In genomic region chr16:38341396-38342324, GRCm38 (mm10) we compare ENCODE assay signal across 7 mouse cellular contexts. TPM values are rescaled to one million over a fixed set of nuclear protein-coding genes. Genes with fewer than 3 reads are reported as not detected.
DNase-seq lines count a peak whose midpoint lies in the region; ATAC-seq and TF ChIP-seq lines count a peak whose summit lies in the region.

Gene Maats1 (minus strand): TSS chr16:38342143.

- no peak for TF ChIP-seq EP300 in heart, adult 2 months (IDR thresholded peaks at IDR 0.05; ENCODE audit: insufficient read depth, low read depth, low read length)

- TF ChIP-seq CTCF in brain, embryonic 14.5 days (IDR thresholded peaks at IDR 0.05; ENCODE audit: borderline replicate concordance, extremely low read depth, insufficient read depth, insufficient read length) = no peak
- no peak for TF ChIP-seq CTCF in heart, adult 2 months (IDR thresholded peaks at IDR 0.05)

- no peak for TF ChIP-seq POLR2A in brain, embryonic 14.5 days (IDR thresholded peaks at IDR 0.05; ENCODE audit: borderline replicate concordance, extremely low read depth, insufficient read depth, insufficient read length, poor library complexity, severe bottlenecking)
- TF ChIP-seq POLR2A in heart, adult 2 months (IDR thresholded peaks at IDR 0.05; ENCODE audit: insufficient read depth, low read depth, low read length) = no peak

- H3K27me3 ChIP-seq in embryonic facial prominence, embryonic 15.5 days = no peaks in the 10 kb centered on the region
- no peaks in the 10 kb centered on the region for H3K27me3 ChIP-seq in heart, adult 2 months (ENCODE audit: control insufficient read depth, insufficient read depth, low read length)
- no peaks in the 10 kb centered on the region for H3K27me3 ChIP-seq in limb, embryonic 11.5 days (ENCODE audit: control insufficient read depth, insufficient read depth, low read length)
- no peaks in the 10 kb centered on the region for H3K27me3 ChIP-seq in midbrain, embryonic 11.5 days (ENCODE audit: control insufficient read depth, insufficient read depth, low read length)

- H3K4me2 ChIP-seq in embryonic facial prominence, embryonic 15.5 days (replicated peaks) = peak within 1 kb of the TSS; percentile 72
- H3K4me2 ChIP-seq in limb, embryonic 11.5 days (ENCODE audit: low read depth, severe bottlenecking) = peak within 1 kb of the TSS; percentile 65
- peak within 1 kb of the TSS; percentile 66 for H3K4me2 ChIP-seq in midbrain, embryonic 11.5 days

- peak; percentile 80 for ATAC-seq in embryonic facial prominence, embryonic 15.5 days (ENCODE audit: insufficient number of reproducible peaks, low FRiP score, low TSS enrichment, low read depth)
- peak; percentile 91 for ATAC-seq in limb, embryonic 11.5 days (ENCODE audit: insufficient number of reproducible peaks, low FRiP score, low TSS enrichment, low read depth)
- ATAC-seq in midbrain, embryonic 11.5 days (ENCODE audit: low FRiP score) = peak; percentile 93

- DNase-seq in brain, embryonic 14.5 days (ENCODE audit: low read depth) = peak; percentile 90
- DNase-seq in heart, adult 2 months = peak; percentile 78
- peak; percentile 82 for DNase-seq in kidney, adult 18-20 months
- peak; percentile 86 for DNase-seq in limb, embryonic 11.5 days (ENCODE audit: low spot score)
- peak; percentile 98 for DNase-seq in midbrain, embryonic 11.5 days (ENCODE audit: low spot score, missing footprints)
- peak; percentile 53 to 57 for DNase-seq in right cerebral cortex, postnatal 36 days (ENCODE audit: low spot score in 2 of 2)

- peak within 1 kb of the TSS; percentile 12; the same call in 1 of the 2 replicates for H3K9ac ChIP-seq in embryonic facial prominence, embryonic 15.5 days
- no peak within 1 kb of the TSS; the same call in 1 of the 2 replicates for H3K9ac ChIP-seq in heart, adult 2 months (ENCODE audit: low read depth, low read length)
- H3K9ac ChIP-seq in limb, embryonic 11.5 days (ENCODE audit: low read length) = peak within 1 kb of the TSS; percentile 43
- peak within 1 kb of the TSS; percentile 57 for H3K9ac ChIP-seq in midbrain, embryonic 11.5 days (ENCODE audit: low read length)

- H3K79me2 ChIP-seq in heart, adult 2 months (replicated peaks; ENCODE audit: control insufficient read depth, insufficient read depth, low read length) = no peaks in the 10 kb centered on the region

- intact Hi-C loops in heart, adult 2 months (cut with DNase I) = loop anchor here (10.0 kb wide), 1 partner anchor 247 kb away; no protein-coding TSS in a partner anchor

- no peaks in the 10 kb centered on the region for H3K9me3 ChIP-seq in embryonic facial prominence, embryonic 15.5 days (replicated peaks)
- H3K9me3 ChIP-seq in limb, embryonic 11.5 days (ENCODE audit: control insufficient read depth, low read length) = no peaks in the 10 kb centered on the region
- H3K9me3 ChIP-seq in midbrain, embryonic 11.5 days (ENCODE audit: control insufficient read depth, low read length) = no peaks in the 10 kb centered on the region

- peak within 1 kb of the TSS; percentile 38 for H3K4me3 ChIP-seq in embryonic facial prominence, embryonic 15.5 days (replicated peaks)
- H3K4me3 ChIP-seq in heart, adult 2 months = no peak within 1 kb of the TSS
- peak within 1 kb of the TSS; percentile 29 for H3K4me3 ChIP-seq in limb, embryonic 11.5 days (ENCODE audit: low read depth, low read length)
- peak within 1 kb of the TSS; percentile 29 for H3K4me3 ChIP-seq in midbrain, embryonic 11.5 days (ENCODE audit: low read depth, low read length)

- no peaks in the 10 kb centered on the region for H3K36me3 ChIP-seq in embryonic facial prominence, embryonic 15.5 days
- H3K36me3 ChIP-seq in heart, adult 2 months (ENCODE audit: control insufficient read depth, insufficient read depth, low read length) = peaks cover 3% of the 10 kb centered on the region
- H3K36me3 ChIP-seq in limb, embryonic 11.5 days (ENCODE audit: control insufficient read depth, insufficient read depth, low read length) = no peaks in the 10 kb centered on the region
- no peaks in the 10 kb centered on the region for H3K36me3 ChIP-seq in midbrain, embryonic 11.5 days (ENCODE audit: control insufficient read depth, insufficient read depth, low read length)

- 8% methylated on average over 30 of the region's 30 CpGs for WGBS in embryonic facial prominence, embryonic 15.5 days
- WGBS in heart, adult 2 months = 21% methylated on average over 30 of the region's 30 CpGs
- WGBS in limb, embryonic 11.5 days = 10% methylated on average over 30 of the region's 30 CpGs
- WGBS in midbrain, embryonic 11.5 days = 7% methylated on average over 30 of the region's 30 CpGs

- H3K27ac ChIP-seq in embryonic facial prominence, embryonic 15.5 days (replicated peaks) = no peak within 1 kb of the TSS
- no peak within 1 kb of the TSS; the same call in 1 of the 2 replicates for H3K27ac ChIP-seq in heart, adult 2 months
- H3K27ac ChIP-seq in limb, embryonic 11.5 days (replicated peaks; ENCODE audit: low read depth, low read length) = no peak within 1 kb of the TSS
- H3K27ac ChIP-seq in midbrain, embryonic 11.5 days (ENCODE audit: low read depth, low read length) = no peak within 1 kb of the TSS

- peaks cover 7% of the 10 kb centered on the region for H3K4me1 ChIP-seq in embryonic facial prominence, embryonic 15.5 days
- peaks cover 2% of the 10 kb centered on the region for H3K4me1 ChIP-seq in heart, adult 2 months (ENCODE audit: control insufficient read depth, insufficient read depth, low read length)
- H3K4me1 ChIP-seq in limb, embryonic 11.5 days (ENCODE audit: control insufficient read depth, insufficient read depth, low read length) = 0 out of 2 replicates have a peak, but pooled peaks cover 2% of the 10 kb centered on the region
- peaks cover 9% of the 10 kb centered on the region for H3K4me1 ChIP-seq in midbrain, embryonic 11.5 days (ENCODE audit: control insufficient read depth, insufficient read depth, low read length)

RNA-seq across cellular contexts. Expression of gene Maats1, which starts in this region (rescaled TPM):
- 0.49 and 1.4 TPM in 2 replicates for polyA plus RNA-seq in brain, embryonic 14.5 days (2012; rRNA removed)
- polyA plus RNA-seq in embryonic facial prominence, embryonic 15.5 days (2015; fragmentation: Nextera tagmentation; extraction: Ambion mirVana) = 1.8 and 4.2 TPM in 2 replicates
- not detected for total RNA-seq in heart, adult 2 months (2021)
- 0.20 TPM in 1 of 2 replicates, not detected in the other for polyA plus RNA-seq in heart, adult 2 months (2012; rRNA removed)
- 0.10 and 0.20 TPM in 2 replicates for polyA plus RNA-seq in limb, embryonic 11.5 days (2014; fragmentation: Nextera tagmentation; extraction: Ambion mirVana)
- polyA plus RNA-seq in midbrain, embryonic 11.5 days (2014; fragmentation: Nextera tagmentation; extraction: Ambion mirVana) = 0.32 and 0.60 TPM in 2 replicates

Comparison
In these comparisons a context has a peak if more than half of its experiments do, and no peak if none do; other contexts are left out.
1. Peak in DNase-seq in heart, adult 2 months; RNA of the gene not detected or under 1 TPM.
2. Peak in DNase-seq, ATAC-seq, H3K4me3 ChIP-seq, H3K9ac ChIP-seq and H3K4me2 ChIP-seq in limb, embryonic 11.5 days; RNA of the gene not detected or under 1 TPM.
3. Peak in DNase-seq, ATAC-seq, H3K4me3 ChIP-seq, H3K9ac ChIP-seq and H3K4me2 ChIP-seq in midbrain, embryonic 11.5 days; RNA of the gene not detected or under 1 TPM.